Mouse (Mus musculus): Measurements from ENCODE around the gene Rnf224. TPM values are rescaled to one million over a fixed set of nuclear protein-coding genes. Genes with fewer than 3 reads are reported as not detected.
A peak's percentile ranks its signal among the peaks of the same experiment; 100 is the strongest.

The Rnf224 gene
- total and polyA plus RNA-seq, 3 experiments, result not detected

DNA sequence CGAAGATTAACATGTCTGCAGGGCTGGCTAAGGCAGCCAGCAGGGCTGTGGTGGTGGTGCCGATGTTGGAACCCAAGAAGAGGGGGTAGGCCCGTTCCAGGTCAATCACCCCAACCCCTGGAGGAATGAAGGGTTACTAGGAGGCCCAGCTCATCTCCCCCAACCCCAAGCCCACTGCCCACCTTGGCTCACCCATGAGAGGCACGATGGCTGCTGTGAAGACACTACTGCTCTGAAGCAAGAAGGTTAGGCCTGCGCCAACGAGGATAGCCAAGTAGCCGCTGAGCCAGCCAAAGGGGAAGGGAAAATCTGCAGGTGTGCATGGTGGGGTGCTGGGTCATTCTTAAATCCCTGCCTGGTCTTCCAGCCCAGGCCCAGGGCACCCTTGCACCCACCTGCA lies 6.0 kb downstream of the Rnf224 start:
- Histone ChIP-seq H3K27me3 (replicated peaks) (peaks cover 65% of the 10 kb centered on the region), H3K79me2 (replicated peaks; ENCODE audit: control insufficient read depth, extremely low read depth, insufficient read depth, poor library complexity, severe bottlenecking) (no peaks in the 10 kb centered on the region), H3K4me2 (ENCODE audit: insufficient read depth, low read depth, poor library complexity, severe bottlenecking) (no peak overlapping the region), H3K4me1 (ENCODE audit: control insufficient read depth in 1 of 2, insufficient read depth in 2 of 2) (peaks cover 4 to 25% of the 10 kb centered on the region in 2 experiments; a peak in 3 of 4 replicates), H3K9ac (ENCODE audit: insufficient read depth, low read depth) (no peak overlapping the region), H3K27ac (ENCODE audit: insufficient read depth, low read depth) (no peak overlapping the region), H3K36me3 (replicated peaks in 1 of 2; ENCODE audit: control insufficient read depth in 1 of 2, insufficient read depth in 1 of 2, low read length in 1 of 2) (no peaks in the 10 kb centered on the region), H3K4me3 (replicated peaks in 1 of 3; ENCODE audit: low read depth in 2 of 3, low read length in 2 of 3, poor library complexity in 1 of 3) (no peak overlapping the region), H3K9me3 (replicated peaks; ENCODE audit: low read length) (no peaks in the 10 kb centered on the region)
- dilution Hi-C loops (cut with MboI; ENCODE audit: extremely low pct_ligation_motif_present, extremely low pct_unique_long_range_greater_than_20kb, low sequenced_read_pairs) (no loop called here), in situ Hi-C loops (cut with MboI; ENCODE audit: low pct_ligation_motif_present, low pct_unique_long_range_greater_than_20kb, low sequenced_read_pairs) (no loop called here)
- no peak for DNase-seq (ENCODE audit: extremely low read depth)
- no peak for TF ChIP-seq CHD2 (IDR thresholded peaks at IDR 0.05; ENCODE audit: low read length)
- TF ChIP-seq E2F4 (IDR thresholded peaks at IDR 0.05; ENCODE audit: insufficient replicate concordance, low read depth, low read length), result no peak
- TF ChIP-seq POLR2A (IDR thresholded peaks at IDR 0.05; ENCODE audit: low read depth, low read length), result no peak
- no peak for TF ChIP-seq EP300 (IDR thresholded peaks at IDR 0.05; ENCODE audit: low read length)
- TF ChIP-seq ZKSCAN1 (IDR thresholded peaks at IDR 0.05; ENCODE audit: borderline replicate concordance, low read depth, low read length), result no peak
- no peak for TF ChIP-seq RCOR1 (conservative IDR thresholded peaks at IDR 0.05; ENCODE audit: low read depth, low read length)
- TF ChIP-seq MEF2A (IDR thresholded peaks at IDR 0.05; ENCODE audit: borderline replicate concordance, low read depth, low read length), result no peak

DNA sequence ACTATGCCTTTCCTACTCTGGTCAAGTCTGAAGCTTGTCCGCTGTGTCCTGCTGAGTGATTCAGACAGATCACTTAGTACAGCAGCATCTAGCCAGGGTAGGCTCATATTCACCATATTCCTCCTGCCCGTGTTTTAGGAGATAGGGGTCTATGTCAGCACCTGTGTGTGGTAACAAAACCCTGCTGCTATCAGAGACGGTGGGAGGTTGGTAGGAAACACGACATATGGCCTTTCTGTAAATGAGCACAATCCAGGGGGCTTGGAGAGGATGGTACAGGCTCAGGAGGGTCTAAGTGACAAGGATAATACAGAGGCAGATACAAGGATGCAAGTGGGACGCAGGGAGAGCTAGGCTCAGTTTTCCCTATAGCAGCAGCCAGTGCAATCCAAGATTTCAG lies 7.0 kb downstream of the Rnf224 start:
- H3K9me3 ChIP-seq (replicated peaks; ENCODE audit: low read length), result no peaks in the 10 kb centered on the region

DNA sequence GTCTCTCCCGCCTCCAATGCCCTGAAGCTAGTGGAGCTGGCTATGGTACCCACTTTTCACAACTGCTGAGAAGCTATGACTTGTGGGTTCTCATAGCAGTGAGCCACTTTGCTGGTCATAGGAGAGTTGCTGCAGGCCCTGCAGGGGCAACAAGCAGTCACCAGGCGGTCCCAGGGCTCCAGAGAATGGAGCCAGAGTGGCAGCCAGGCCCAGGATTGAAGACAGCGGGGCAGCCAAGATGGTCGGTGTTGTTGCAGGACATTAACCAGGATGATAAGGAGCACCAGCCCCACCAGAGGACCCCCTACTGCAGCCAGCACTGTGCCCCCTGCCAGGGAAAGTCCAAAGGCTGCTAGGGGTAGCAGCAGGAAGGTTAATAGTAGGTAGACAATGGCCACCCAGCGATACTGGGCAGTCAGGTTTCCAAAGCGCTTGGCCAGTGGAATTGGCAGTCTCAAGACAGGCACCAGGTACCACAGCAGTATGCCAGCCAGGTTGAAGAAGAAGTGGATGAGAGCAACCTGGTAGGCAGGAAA lies 7.5 kb downstream of the Rnf224 start:
- Histone ChIP-seq H3K79me2 (replicated peaks; ENCODE audit: control insufficient read depth, extremely low read depth, insufficient read depth, poor library complexity, severe bottlenecking) (no peaks in the 10 kb centered on the region; the same call in 1 of the 2 replicates), H3K4me1 (ENCODE audit: control insufficient read depth in 1 of 2, insufficient read depth in 2 of 2) (peaks cover 4 to 27% of the 10 kb centered on the region in 2 experiments; a peak in 3 of 4 replicates), H3K9ac (ENCODE audit: insufficient read depth, low read depth) (no peak overlapping the region), H3K4me2 (ENCODE audit: insufficient read depth, low read depth, poor library complexity, severe bottlenecking) (peak overlapping the region; percentile 17), H3K9me3 (replicated peaks; ENCODE audit: low read length) (no peaks in the 10 kb centered on the region), H3K4me3 (replicated peaks in 1 of 3; ENCODE audit: low read depth in 2 of 3, low read length in 2 of 3, poor library complexity in 1 of 3) (no peak overlapping the region), H3K27ac (ENCODE audit: insufficient read depth, low read depth) (no peak overlapping the region), H3K36me3 (replicated peaks in 1 of 2; ENCODE audit: control insufficient read depth in 1 of 2, insufficient read depth in 1 of 2, low read length in 1 of 2) (no peaks in the 10 kb centered on the region), H3K27me3 (replicated peaks) (peaks cover 50% of the 10 kb centered on the region)
- TF ChIP-seq UBTF (IDR thresholded peaks at IDR 0.05; ENCODE audit: low read depth, low read length) (no peak), ETS1 (conservative IDR thresholded peaks at IDR 0.05; ENCODE audit: low read depth, low read length) (no peak), E2F4 (IDR thresholded peaks at IDR 0.05; ENCODE audit: insufficient replicate concordance, low read depth, low read length) (no peak), MYC (IDR thresholded peaks at IDR 0.05; ENCODE audit: low read depth, low read length) (no peak), RAD21 (IDR thresholded peaks at IDR 0.05; ENCODE audit: low read depth, low read length) (no peak)
- DNase-seq (ENCODE audit: extremely low read depth), result no peak
- in situ Hi-C loops (cut with MboI; ENCODE audit: low pct_ligation_motif_present, low pct_unique_long_range_greater_than_20kb, low sequenced_read_pairs), result no loop called here
- dilution Hi-C loops (cut with MboI; ENCODE audit: extremely low pct_ligation_motif_present, extremely low pct_unique_long_range_greater_than_20kb, low sequenced_read_pairs), result no loop called here

More for the DNA sequence above, 7.0 kb downstream of the Rnf224 start:
- in situ Hi-C loops (cut with MboI; ENCODE audit: low pct_ligation_motif_present, low pct_unique_long_range_greater_than_20kb, low sequenced_read_pairs), result no loop called here
- Histone ChIP-seq H3K9ac (ENCODE audit: insufficient read depth, low read depth) (no peak overlapping the region), H3K36me3 (replicated peaks in 1 of 2; ENCODE audit: control insufficient read depth in 1 of 2, insufficient read depth in 1 of 2, low read length in 1 of 2) (no peaks in the 10 kb centered on the region), H3K4me3 (replicated peaks in 1 of 3; ENCODE audit: low read depth in 2 of 3, low read length in 2 of 3, poor library complexity in 1 of 3) (no peak overlapping the region), H3K4me2 (ENCODE audit: insufficient read depth, low read depth, poor library complexity, severe bottlenecking) (no peak overlapping the region), H3K4me1 (ENCODE audit: control insufficient read depth in 1 of 2, insufficient read depth in 2 of 2) (peaks cover 4 to 27% of the 10 kb centered on the region in 2 experiments; a peak in 3 of 4 replicates), H3K79me2 (replicated peaks; ENCODE audit: control insufficient read depth, extremely low read depth, insufficient read depth, poor library complexity, severe bottlenecking) (no peaks in the 10 kb centered on the region), H3K27ac (ENCODE audit: insufficient read depth, low read depth) (no peak overlapping the region), H3K27me3 (replicated peaks) (peaks cover 55% of the 10 kb centered on the region)
- dilution Hi-C loops (cut with MboI; ENCODE audit: extremely low pct_ligation_motif_present, extremely low pct_unique_long_range_greater_than_20kb, low sequenced_read_pairs), result no loop called here
- TF ChIP-seq MXI1 (IDR thresholded peaks at IDR 0.05; ENCODE audit: low read depth, low read length) (no peak), MAFK (IDR thresholded peaks at IDR 0.05; ENCODE audit: insufficient replicate concordance, low read length) (no peak), ELF1 (IDR thresholded peaks at IDR 0.05; ENCODE audit: low read depth, low read length) (no peak), JUND (conservative IDR thresholded peaks at IDR 0.05; ENCODE audit: low read depth, low read length) (no peak), SIN3A (IDR thresholded peaks at IDR 0.05; ENCODE audit: low read length) (no peak), CTCF (conservative IDR thresholded peaks at IDR 0.05 in 1 of 2, IDR thresholded peaks at IDR 0.05 in 1 of 2; ENCODE audit: low read depth in 2 of 2, low read length in 2 of 2) (no peak), NRF1 (IDR thresholded peaks at IDR 0.05; ENCODE audit: low read depth, low read length) (no peak), USF2 (conservative IDR thresholded peaks at IDR 0.05; ENCODE audit: low read depth, low read length) (no peak), ZKSCAN1 (IDR thresholded peaks at IDR 0.05; ENCODE audit: borderline replicate concordance, low read depth, low read length) (no peak), RAD21 (IDR thresholded peaks at IDR 0.05; ENCODE audit: low read depth, low read length) (no peak), GABPA (IDR thresholded peaks at IDR 0.05; ENCODE audit: insufficient replicate concordance, low read depth, low read length) (no peak), KAT2A (IDR thresholded peaks at IDR 0.05; ENCODE audit: insufficient replicate concordance, low read length) (no peak), MAX (IDR thresholded peaks at IDR 0.05; ENCODE audit: low read length) (no peak)
- no peak for DNase-seq (ENCODE audit: extremely low read depth)

Data from CH12.LX (cell line).